Mouse (Mus musculus): ENCODE measurements at regions not wholly inside any gene's neighbourhood (a gene's known extent, or its start where the extent isn't known, plus 50 kb on each side); places are given as distances from the start of the nearest gene placed in this dataset.
"Not testable (repeated sequence)": the region's sequence is repeated elsewhere in the genome, so short reads cannot be mapped to it uniquely, and the experiment has no call there.

GRCm38 (mm10) chr4:4315651-4316411 lies 238.5 kb upstream of the Sdr16c6 start:
- Histone ChIP-seq H3K4me1 (no peaks in the 10 kb centered on the region), H3K9me3 (no peaks in the 10 kb centered on the region), H3K4me2 (no peak overlapping the region), H3K36me3 (replicated peaks) (no peaks in the 10 kb centered on the region), H3K9ac (no peak overlapping the region), H3K27me3 (replicated peaks) (no peaks in the 10 kb centered on the region), H3K27ac (no peak overlapping the region), H3K4me3 (no peak overlapping the region)
- ATAC-seq (replicated peaks) = no peak
- 78% methylated on average over 3 of the region's 3 CpGs for WGBS

DNA sequence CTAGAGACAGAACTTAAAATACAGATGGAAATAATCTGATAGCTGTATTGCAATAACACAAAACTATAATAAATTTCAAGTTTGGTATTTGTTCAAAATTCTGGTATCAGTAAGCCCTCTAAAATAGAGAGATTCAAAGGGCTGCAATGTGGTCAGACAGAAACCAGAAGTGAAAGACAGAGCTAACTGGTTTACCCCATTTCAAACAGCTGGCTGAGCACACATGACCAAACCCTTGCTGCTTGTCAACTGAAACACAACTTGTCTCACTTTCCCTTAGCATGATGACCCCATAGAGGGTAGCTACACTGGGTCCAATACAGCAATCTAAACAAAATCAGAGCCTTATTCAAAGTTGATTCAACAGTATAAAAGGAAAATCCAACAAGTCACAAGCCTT lies 234.2 kb upstream of the Sdr16c6 start:
- Histone ChIP-seq H3K27me3 (replicated peaks) (no peaks in the 10 kb centered on the region), H3K27ac (no peak overlapping the region)
- ATAC-seq (replicated peaks) = no peak

DNA sequence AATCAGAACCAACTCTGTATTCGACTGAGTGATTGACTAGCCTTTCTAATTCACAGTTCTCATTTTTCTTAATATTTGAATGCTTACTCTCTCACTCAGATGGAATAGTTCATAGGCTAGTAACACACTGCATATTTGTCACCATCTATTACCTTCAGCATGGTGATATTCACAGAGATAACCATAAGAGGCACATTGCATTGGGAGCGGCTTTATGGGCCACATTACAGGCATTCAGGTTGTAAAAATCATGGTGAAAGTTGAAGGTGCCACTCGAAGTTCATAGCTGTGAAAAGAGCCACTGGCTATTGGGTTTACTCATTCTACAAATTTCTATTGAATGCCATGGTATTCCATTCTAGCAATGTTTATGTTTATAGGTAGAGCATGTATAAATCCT lies 229.6 kb upstream of the Sdr16c6 start:
- no peak overlapping the region for H3K27ac ChIP-seq
- H3K9me3 ChIP-seq = no peaks in the 10 kb centered on the region
- ATAC-seq (replicated peaks) = no peak
- no peaks in the 10 kb centered on the region for H3K4me1 ChIP-seq
- no peaks in the 10 kb centered on the region for H3K36me3 ChIP-seq (replicated peaks)
- no peak overlapping the region for H3K9ac ChIP-seq
- WGBS = 76% methylated on average over 3 of the region's 3 CpGs
- H3K4me3 ChIP-seq = no peak overlapping the region
- no peaks in the 10 kb centered on the region for H3K27me3 ChIP-seq (replicated peaks)
- H3K4me2 ChIP-seq = no peak overlapping the region

More for the DNA sequence above, 234.2 kb upstream of the Sdr16c6 start:
- Histone ChIP-seq H3K4me1 (no peaks in the 10 kb centered on the region), H3K4me2 (no peak overlapping the region), H3K9me3 (no peaks in the 10 kb centered on the region), H3K36me3 (replicated peaks) (no peaks in the 10 kb centered on the region), H3K9ac (no peak overlapping the region), H3K4me3 (no peak overlapping the region)

DNA sequence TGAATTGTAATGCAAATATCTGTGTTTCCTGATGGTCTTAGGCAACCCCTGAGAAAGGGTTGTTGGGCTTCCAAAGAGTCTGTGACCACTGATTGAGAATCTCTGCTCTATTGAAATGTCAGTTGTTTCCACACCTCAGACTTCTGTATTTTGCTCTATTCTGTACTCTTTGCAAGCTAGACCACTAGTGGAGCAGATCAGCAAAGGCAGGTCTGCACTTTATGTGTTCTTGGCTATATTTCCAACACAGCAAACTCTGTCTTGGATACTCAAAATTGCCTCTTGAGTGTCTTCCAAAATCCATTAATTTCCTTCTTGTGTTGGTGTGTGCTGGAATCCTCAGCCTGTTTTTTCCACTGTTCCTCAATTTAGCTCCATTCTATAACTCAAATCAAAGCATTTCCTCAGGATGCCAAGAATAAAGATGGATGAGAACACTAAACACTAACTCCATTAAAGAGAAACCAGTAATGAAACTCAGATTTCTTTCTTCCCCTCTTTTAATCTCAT lies 228.5 kb upstream of the Sdr16c6 start:
- Histone ChIP-seq H3K27ac (no peak overlapping the region), H3K27me3 (replicated peaks) (no peaks in the 10 kb centered on the region), H3K4me1 (no peaks in the 10 kb centered on the region), H3K4me2 (no peak overlapping the region), H3K9ac (no peak overlapping the region), H3K9me3 (no peaks in the 10 kb centered on the region), H3K36me3 (replicated peaks) (no peaks in the 10 kb centered on the region), H3K4me3 (no peak overlapping the region)
- no peak for ATAC-seq (replicated peaks)

DNA sequence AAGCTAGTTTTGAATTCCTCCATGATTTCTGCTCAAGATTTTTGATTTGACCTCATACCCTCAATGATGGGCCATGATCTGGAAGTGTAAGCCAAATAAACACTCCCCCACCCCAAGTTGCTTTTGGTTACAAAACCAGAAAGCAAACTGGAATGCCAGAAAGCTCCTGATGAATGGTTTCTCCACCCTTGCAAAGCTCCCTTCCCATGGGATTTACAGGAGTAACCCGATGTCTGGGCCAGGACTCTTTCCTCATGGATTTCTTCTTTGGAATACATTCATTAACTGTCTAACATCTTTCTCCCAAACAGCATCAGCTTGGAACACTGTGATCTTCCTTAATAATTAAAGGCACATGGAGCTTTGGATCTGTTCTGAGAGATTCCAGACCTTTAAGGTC lies 227.3 kb upstream of the Sdr16c6 start:
- 73% methylated on average over 1 of the region's 1 CpGs for WGBS
- H3K4me2 ChIP-seq = no peak overlapping the region
- no peak overlapping the region for H3K9ac ChIP-seq
- H3K27me3 ChIP-seq (replicated peaks) = no peaks in the 10 kb centered on the region
- no peaks in the 10 kb centered on the region for H3K9me3 ChIP-seq
- H3K27ac ChIP-seq = no peak overlapping the region
- no peak for ATAC-seq (replicated peaks)
- no peaks in the 10 kb centered on the region for H3K4me1 ChIP-seq
- H3K36me3 ChIP-seq (replicated peaks) = no peaks in the 10 kb centered on the region
- no peak overlapping the region for H3K4me3 ChIP-seq

GRCm38 (mm10) chr4:4300189-4300879 lies 223.0 kb upstream of the Sdr16c6 start:
- WGBS = 73% methylated on average over 10 of the region's 10 CpGs
- no peaks in the 10 kb centered on the region for H3K36me3 ChIP-seq (replicated peaks)
- H3K4me3 ChIP-seq = no peak overlapping the region
- H3K9me3 ChIP-seq = no peaks in the 10 kb centered on the region
- no peaks in the 10 kb centered on the region for H3K27me3 ChIP-seq (replicated peaks)
- no peak overlapping the region for H3K27ac ChIP-seq
- no peaks in the 10 kb centered on the region for H3K4me1 ChIP-seq
- no peak overlapping the region for H3K9ac ChIP-seq
- ATAC-seq (replicated peaks) = no peak
- H3K4me2 ChIP-seq = no peak overlapping the region

- WGBS = 65% methylated on average over 1 of the region's 1 CpGs
- no peaks in the 10 kb centered on the region for H3K4me1 ChIP-seq
- no peak overlapping the region for H3K9ac ChIP-seq
- no peak overlapping the region for H3K4me3 ChIP-seq
- H3K9me3 ChIP-seq = no peaks in the 10 kb centered on the region
- H3K27me3 ChIP-seq (replicated peaks) = no peaks in the 10 kb centered on the region
- H3K4me2 ChIP-seq = no peak overlapping the region
- no peaks in the 10 kb centered on the region for H3K36me3 ChIP-seq (replicated peaks)
- no peak for ATAC-seq (replicated peaks)
- H3K27ac ChIP-seq = no peak overlapping the region
Measured at GRCm38 (mm10) chr4:4299631-4300030, 222.3 kb upstream of the Sdr16c6 start.

DNA sequence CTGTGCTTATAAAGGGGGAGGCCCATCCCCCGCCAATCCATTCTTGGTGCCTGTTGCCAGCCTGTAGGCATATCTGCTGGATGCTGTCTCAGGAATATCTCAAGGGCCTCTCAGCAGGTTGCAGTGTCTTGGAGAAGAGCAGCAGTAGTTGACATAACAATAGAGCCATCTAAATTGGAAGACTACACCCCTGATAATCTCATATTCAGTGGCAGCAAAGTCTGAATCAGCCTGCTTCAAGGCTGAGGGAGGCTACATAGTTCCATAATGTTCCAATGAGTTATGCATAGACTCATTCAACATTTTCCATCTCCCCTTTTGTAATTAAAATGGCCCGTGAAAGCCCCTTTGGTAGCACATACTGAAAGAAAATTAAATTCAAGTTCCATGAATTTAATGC lies 172.3 kb upstream of the Sdr16c6 start:
- H3K27me3 ChIP-seq (replicated peaks) = no peaks in the 10 kb centered on the region
- H3K36me3 ChIP-seq (replicated peaks) = no peaks in the 10 kb centered on the region
- H3K9me3 ChIP-seq = no peaks in the 10 kb centered on the region
- 83% methylated on average over 2 of the region's 2 CpGs for WGBS
- no peaks in the 10 kb centered on the region for H3K4me1 ChIP-seq
- no peak overlapping the region for H3K4me3 ChIP-seq
- H3K27ac ChIP-seq = no peak overlapping the region
- H3K9ac ChIP-seq = no peak overlapping the region
- ATAC-seq (replicated peaks) = no peak
- H3K4me2 ChIP-seq = no peak overlapping the region

DNA sequence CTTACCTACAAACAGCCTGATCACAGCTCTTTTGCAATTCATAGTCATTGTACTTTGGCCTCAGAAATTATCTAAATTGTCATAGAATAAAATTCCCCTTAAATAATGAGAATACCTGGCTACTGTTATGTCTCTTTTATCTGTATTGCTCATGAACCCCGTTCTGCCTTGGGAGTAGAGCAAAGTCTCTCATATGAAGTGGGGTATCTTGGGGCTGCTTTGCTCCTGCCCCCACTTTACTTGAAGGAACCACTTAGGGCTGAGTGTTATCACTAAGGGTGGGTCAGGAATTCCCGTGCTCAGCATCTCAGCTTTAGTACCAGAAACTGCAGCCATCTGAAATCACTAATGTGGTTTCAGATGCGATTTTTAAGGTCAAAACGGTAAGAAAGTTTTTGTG lies 170.3 kb upstream of the Sdr16c6 start:
- no peak overlapping the region for H3K27ac ChIP-seq
- ATAC-seq (replicated peaks) = no peak
- H3K4me2 ChIP-seq = no peak overlapping the region
- WGBS = 83% methylated on average over 4 of the region's 4 CpGs
- no peak overlapping the region for H3K4me3 ChIP-seq
- no peak overlapping the region for H3K9ac ChIP-seq
- no peaks in the 10 kb centered on the region for H3K4me1 ChIP-seq
- H3K9me3 ChIP-seq = no peaks in the 10 kb centered on the region
- H3K36me3 ChIP-seq (replicated peaks) = no peaks in the 10 kb centered on the region
- no peaks in the 10 kb centered on the region for H3K27me3 ChIP-seq (replicated peaks)

DNA sequence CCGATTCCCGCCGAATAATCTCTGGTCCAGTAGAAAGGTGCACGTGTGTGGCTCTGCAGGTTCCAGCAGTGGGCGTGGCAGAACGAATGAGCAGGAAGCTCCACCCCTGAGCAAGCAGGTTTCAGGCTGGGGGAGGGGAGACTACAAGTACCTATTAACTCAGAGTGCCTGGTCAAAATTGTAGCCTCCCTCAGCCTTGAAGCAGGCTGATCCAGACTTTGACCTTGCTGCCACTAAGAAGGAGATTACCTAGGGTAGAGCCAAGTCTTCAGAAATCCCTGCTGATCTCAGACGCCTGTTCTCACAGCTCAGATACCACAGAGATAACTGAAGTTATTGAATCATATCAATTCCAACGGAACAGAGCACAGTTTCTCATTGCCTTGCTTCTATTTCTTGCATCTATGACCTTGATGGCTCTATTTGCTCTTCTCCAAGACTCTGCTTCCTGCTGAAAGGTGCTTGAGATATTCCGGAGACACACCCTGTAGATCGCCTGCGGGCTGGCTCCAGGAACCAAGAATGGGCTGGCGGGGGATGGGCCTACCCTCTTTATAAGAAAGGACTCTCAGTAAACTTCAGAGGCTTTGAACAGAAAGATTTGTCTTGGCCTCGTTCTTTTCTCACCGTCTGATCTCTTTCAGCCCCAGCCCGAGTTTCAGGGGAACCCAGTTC lies 165.1 kb upstream of the Sdr16c6 start:
- H3K27me3 ChIP-seq (replicated peaks); H3K36me3 ChIP-seq (replicated peaks); H3K9me3 ChIP-seq; H3K4me2 ChIP-seq; H3K4me3 ChIP-seq; H3K4me1 ChIP-seq; ATAC-seq (replicated peaks); H3K27ac ChIP-seq; H3K9ac ChIP-seq: not testable (repeated sequence)
- WGBS = 81% methylated on average over 15 of the region's 15 CpGs

DNA sequence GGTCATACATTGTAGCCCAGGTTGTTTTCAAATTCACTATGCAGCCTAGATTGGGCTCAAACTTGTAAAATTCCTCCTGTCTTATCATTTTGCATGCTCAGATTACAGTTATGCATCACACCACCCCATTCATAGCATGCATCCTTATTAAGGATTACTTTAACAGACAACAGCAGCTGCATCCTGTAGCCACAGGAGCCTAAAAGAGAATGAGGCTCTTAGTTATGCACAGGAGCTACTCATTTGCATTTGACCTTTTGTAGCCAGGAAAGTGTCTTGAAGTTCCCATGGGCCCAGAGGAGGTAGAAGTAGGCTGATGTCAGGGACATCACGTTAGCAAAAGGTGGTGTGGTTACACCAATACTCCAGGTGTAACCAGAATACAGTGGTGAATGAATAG lies 148.9 kb upstream of the Sdr16c6 start:
- Histone ChIP-seq H3K9me3 (no peaks in the 10 kb centered on the region), H3K4me1 (no peaks in the 10 kb centered on the region), H3K4me3 (no peak overlapping the region), H3K27ac (no peak overlapping the region), H3K9ac (no peak overlapping the region), H3K27me3 (replicated peaks) (no peaks in the 10 kb centered on the region), H3K36me3 (replicated peaks) (no peaks in the 10 kb centered on the region), H3K4me2 (no peak overlapping the region)
- 6% methylated on average over 1 of the region's 1 CpGs for WGBS
- ATAC-seq (replicated peaks) = no peak

DNA sequence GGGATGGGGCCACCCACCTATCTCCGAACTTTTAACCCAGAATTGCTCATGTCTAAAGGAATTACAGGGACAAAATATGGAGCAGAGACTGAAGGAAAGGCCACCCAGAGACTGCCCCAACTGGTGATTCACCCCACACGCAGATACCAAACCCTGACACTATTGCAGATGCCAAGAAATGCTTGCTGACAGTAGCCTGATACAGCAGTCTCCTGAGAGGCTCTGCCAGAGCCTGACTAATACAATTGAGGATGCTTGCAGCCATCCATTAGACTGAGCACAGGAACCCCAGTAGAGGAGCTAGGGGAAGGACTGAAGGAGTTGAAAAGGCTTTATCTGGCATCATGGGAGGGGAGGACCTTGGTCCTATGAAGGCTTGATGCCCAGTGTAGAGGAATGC lies 142.4 kb upstream of the Sdr16c6 start:
- H3K27ac ChIP-seq = no peak overlapping the region
- H3K4me3 ChIP-seq = no peak overlapping the region
- H3K9ac ChIP-seq = no peak overlapping the region
- H3K4me1 ChIP-seq = no peaks in the 10 kb centered on the region
- no peaks in the 10 kb centered on the region for H3K36me3 ChIP-seq (replicated peaks)
- ATAC-seq (replicated peaks) = no peak
- no peak overlapping the region for H3K4me2 ChIP-seq
- no peaks in the 10 kb centered on the region for H3K27me3 ChIP-seq (replicated peaks)
- WGBS = 93% methylated on average over 2 of the region's 2 CpGs
- H3K9me3 ChIP-seq = no peaks in the 10 kb centered on the region

Measured in midbrain, embryonic 15.5 days (tissue).